Mouse (Mus musculus) bone marrow macrophage, adult 2 months (primary cell): ENCODE data around the gene Lrrc74b.
"Not testable (repeated sequence)": the region's sequence is repeated elsewhere in the genome, so short reads cannot be mapped to it uniquely, and the experiment has no call there.

Experiments used
- CTCF ChIP-seq: IDR thresholded peaks from 2 replicates; pipeline ENCODE4 v1.5.1; 2012; ENCODE audit warnings: low read depth, mild to moderate bottlenecking, low read length, moderate library complexity
- POLR2A ChIP-seq: IDR thresholded peaks from 2 replicates; pipeline ENCODE4 v1.6.1; 2012; ENCODE audit warnings: mild to moderate bottlenecking, low read depth, low read length, borderline replicate concordance

DNA sequence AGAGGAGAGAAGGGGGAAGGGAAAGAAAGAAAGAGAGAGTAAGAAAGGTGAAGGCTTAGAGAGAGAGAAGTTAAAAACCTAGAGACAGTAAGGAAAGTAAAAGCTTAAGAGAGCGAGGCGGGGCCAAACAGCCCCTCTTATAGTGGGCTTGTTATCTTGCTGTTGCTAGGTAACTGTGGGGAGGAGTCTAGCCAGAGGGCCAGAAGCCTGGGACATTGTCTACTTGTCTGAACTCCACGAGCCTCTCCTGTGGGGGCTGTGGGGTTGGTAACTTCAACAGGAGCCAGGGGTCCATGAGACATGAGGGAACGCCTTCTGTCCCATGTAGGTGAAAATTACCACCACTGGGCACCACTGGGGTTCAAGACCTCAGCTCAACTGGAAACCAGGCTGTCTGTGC, 6.3 kb downstream of the Lrrc74b start:
- not testable (repeated sequence) for TF ChIP-seq CTCF, POLR2A
